Mouse (Mus musculus): Measurements from ENCODE around the gene Chmp6. TPM values are rescaled to one million over a fixed set of nuclear protein-coding genes. Genes with fewer than 3 reads are reported as not detected.

Chmp6 gene
- total RNA-seq (2015) (15.9 and 16.2 TPM in 2 replicates), total RNA-seq (2017) (33.4 and 34.8 TPM in 2 replicates)

DNA sequence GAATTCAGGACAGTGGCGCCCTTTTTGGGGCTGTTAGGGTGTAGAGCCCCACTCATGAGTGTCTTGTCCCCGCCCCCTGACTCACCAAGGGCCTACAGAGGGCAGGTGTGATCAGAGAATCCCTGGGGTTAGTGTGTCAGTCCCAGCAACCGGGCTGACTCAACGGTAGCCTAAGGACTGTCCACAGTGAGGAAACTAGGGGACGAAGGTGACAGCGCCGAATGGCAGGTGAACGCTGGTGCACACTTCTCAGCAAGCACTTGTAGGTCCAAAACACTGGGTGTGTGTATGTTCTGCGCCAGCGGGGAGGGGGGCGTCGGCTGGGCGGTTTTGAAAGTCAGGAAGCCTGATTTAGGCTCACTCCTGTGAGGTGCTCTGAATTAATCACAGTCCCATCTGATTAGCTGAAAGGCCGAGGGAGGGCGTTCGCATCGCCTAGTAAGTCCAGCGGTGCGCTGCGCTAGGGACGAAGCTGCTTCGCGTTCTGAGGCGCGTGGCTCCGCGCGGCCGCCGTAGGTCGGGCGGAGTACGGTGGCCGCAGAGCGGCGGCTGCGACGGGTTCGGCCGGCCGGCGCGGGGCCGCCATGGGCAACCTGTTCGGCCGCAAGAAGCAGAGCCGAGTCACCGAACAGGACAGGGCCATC lies at the start of gene Chmp6:
Chmp6 (plus strand) TSS at position 151 of the 644 bp plus-strand sequence.
- peak; percentile 76 for ATAC-seq (replicated peaks; ENCODE audit: poor library complexity)

DNA sequence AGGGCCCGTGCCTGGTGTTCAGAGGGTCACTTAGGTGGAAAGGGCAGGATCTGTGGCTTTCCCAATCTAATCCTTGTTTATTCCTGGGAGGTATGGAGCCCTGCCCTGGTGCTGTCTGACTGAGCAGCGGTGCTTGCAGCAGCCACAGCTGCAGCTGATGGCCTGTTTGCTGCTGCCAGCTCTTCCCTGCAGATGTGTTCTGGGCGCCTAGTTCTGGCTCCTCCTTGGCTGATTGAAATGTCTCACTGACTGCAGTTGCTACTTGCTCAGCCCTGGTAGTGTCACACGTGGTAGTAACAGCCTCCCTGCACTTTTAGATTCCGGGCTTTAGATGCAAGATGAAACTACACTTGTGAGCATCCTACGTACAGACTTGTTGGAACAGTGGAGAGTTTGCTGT lies 46.4 kb upstream of the Chmp6 start:
- ATAC-seq (replicated peaks; ENCODE audit: poor library complexity) = no peak

DNA sequence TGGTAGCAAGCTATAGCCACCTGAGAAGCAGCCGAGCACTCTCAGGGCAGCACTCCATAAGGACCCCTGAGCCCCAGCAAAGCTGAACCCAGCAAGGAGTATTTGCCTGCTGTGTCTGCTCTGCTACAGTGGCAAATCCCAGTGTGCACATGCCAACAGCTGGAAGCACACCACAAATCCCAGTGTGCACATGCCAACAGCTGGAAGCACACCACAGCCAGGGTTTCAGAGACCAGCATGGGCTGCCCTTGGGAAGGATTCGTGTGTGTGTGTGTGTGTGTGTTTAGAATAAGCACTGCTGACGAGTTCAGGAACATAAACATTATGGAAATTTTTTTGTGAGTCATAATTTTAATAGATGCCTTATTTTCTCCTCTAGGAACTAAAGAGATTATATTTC lies 45.1 kb upstream of the Chmp6 start:
- no peak for ATAC-seq (replicated peaks; ENCODE audit: poor library complexity)

DNA sequence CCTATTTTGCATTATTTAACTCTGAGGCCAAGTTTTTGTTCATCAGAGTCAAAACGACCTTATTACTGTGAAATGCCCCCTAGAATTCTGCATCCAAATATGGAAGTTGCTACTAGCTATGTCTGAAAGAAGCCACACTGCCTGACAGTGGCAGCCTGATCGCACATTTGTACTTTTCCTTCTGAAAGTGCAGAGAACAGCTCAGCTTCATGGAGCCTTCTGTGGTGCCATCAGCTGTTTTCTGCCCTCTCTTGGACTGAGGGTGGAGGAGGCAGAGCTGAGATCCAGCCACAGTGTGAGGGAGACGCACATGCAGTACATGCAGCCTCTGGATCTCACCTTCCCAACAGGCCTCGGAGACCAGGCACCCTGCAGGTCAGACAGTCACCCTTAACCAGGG lies 44.7 kb upstream of the Chmp6 start:
- ATAC-seq (replicated peaks; ENCODE audit: poor library complexity) = no peak

DNA sequence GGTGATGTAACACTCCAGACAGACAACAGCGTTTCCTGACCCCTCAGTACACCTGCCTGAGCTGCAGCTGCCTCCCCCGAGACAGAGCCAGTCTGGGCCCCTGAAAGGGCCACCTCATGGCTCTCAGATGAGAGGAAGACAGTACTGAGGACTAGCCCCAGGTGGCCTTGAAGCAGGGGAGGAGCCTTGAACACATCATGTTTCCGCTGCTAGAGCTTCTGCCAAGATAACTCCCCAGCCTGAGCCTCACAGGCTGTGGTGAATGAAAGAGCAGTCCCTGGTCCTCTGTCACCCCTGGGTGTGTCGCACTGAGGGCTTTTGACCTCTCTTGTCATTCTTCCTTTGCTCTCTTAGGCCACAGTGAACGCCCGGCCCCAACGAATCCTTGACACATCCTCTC lies 42.1 kb upstream of the Chmp6 start:
- no peak for ATAC-seq (replicated peaks; ENCODE audit: poor library complexity)

DNA sequence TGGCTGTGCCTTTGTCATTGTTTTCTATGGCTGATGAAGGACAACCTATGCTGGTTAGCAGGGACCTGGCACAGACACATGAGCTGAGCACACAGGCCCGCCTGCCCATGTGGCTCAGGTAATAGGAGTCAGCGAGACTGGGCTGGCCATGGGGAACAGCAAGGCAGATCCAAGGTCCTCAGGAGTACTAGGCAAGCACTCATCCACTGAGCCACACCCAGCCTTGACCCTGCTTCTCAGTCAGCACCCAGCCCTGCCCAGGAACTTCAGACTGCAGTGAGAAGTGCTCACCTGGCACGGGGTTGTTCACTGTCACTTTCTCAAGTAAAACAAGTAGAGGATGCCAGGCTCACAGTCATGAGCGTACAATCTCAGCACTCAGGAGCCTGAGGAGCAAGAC lies 39.6 kb upstream of the Chmp6 start:
- ATAC-seq (replicated peaks; ENCODE audit: poor library complexity) = no peak

DNA sequence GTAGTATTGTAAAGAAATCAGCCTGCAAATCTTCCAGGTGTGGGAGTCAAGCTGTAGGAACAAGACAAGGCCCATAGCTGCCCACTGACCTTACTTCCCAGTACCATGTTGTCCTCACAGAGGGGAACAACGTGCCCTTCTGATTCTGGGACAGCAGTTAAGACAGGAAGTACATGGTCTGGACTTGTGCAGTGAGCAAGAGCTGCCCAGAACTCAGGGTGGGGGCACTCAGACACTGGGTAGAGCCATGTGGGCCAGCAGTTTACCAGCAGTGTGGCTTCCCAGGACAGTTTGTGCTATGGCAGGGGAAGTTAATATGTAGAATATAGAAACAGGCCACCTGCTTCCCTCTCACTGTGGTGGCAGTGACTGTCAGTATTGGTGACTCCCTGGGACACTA lies 38.4 kb upstream of the Chmp6 start:
- ATAC-seq (replicated peaks; ENCODE audit: poor library complexity) = peak; percentile 32

DNA sequence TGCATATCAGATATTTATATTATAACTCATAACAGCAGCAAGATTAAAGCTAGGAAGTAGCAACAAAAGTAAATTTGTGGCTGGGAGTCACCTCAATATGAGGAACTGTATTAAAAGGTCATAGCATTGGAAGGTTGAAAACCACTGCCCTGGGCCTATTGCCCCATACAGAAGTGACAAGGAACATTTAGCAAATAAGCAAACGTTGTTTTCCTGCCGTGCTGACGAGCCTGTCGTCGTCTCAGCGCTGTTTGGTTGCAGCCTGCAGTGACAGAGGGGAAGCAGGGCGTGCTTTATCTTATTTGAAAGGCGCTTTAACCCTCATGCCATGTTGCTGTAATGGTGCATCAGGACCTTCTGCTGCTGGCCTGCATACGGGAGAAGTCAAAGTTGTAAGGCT lies 37.6 kb upstream of the Chmp6 start:
- peak; percentile 74 for ATAC-seq (replicated peaks; ENCODE audit: poor library complexity)

DNA sequence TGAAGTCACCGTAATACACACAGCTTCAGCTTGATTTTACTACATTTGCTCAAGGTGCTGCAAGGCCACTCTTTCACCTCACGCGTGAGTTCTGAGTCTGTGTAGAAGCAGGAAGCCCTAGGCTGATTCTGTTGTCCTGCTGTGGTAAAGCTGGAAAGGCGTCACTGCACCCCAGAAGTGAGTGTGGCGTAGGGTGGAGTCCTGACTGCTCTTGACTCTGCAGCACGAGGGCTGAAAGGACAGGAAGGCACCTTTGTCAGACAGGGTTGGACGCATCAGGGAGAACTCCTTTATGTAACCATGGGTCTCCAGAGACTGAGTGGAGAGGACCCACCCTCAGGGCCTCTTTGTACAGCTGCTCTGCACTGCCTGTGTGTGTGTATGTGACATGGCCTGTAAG lies 36.1 kb upstream of the Chmp6 start:
- no peak for ATAC-seq (replicated peaks; ENCODE audit: poor library complexity)

DNA sequence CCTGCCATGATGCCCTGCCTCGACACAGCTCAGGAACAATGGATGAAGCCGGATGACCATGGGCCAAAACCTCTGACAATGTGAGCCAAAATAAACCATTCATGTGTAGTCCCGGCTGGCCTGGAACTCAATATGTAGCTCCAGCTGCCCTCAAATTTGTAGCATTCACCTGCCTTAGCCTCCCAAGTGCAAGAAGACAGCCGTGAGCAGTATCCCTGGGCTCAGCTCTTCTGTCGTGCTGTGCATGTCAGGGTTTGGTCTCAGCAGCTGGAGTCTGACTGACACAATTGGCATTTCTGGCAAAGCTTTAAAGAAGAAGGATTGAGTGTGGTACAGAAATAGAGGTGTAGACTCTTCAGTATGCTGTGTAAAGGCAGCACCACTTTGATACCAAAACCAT lies 33.7 kb upstream of the Chmp6 start:
- no peak for ATAC-seq (replicated peaks; ENCODE audit: poor library complexity)

DNA sequence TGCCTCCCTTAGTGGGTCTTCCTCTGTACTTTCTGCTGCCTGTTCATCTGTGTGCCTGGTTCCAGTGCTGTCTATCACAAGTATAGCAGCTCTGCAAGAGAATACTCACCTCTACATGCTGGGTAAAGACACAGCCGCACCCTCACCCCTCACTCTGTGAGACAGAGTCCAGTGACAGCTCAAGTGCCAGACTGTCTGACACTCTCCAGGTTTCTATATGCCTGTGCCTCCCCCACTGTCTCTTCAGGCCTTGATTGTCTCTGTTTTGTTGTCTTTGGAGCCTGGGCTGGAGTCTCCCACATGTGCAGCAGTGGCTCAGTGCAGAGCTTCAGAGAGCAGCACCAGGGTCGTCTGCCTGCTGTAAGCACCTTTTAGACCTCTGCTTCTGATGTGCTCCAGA lies 29.6 kb upstream of the Chmp6 start:
- ATAC-seq (replicated peaks; ENCODE audit: poor library complexity) = no peak

DNA sequence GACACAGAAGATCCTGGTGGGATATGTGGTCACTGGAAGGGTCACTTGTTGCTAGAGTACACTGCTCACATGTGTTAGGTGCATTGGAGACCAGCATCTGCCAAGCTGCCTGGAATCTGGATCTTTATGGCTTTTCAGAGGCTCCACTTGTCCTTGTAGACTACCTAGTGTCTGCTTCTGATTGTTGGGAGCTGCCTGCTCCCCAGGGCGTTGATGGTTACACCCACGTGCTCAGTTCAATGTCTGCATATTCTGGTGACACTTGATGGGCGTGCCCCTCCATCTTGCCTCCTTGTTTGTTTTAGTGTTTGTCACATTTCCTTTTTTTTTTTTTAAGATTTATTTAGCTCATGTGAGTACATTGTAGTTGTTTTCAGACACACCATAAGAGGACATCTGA lies 23.3 kb upstream of the Chmp6 start:
- ATAC-seq (replicated peaks; ENCODE audit: poor library complexity) = no peak

DNA sequence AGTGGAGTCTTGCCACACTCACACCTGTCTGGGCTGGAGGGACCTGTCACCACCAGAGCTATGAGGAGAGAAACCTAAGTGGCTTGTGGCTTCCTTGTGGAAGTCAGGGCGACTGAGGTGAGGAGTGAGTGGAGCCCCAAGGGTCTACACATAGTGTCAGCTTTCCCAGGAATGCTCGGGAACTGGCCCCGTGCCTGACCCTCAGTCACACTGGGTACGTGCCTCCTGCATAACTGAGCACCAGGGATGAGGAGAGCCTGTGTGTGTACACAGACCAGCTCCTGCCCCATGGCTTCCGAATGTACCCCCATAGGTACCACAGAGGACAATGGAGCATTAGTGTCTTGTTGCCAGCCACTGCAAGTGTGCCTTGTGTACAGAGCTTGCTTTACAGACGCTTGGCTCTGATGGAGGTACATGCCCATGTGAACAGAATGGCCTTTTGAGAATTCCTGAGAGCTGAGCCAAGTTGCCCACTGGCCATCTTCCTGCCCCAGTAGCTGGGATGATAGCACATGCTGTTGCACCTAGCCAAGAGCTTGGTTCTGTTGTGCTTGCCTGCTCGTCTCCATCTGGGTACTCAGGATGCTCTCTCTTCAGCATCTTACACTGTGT lies 21.5 kb upstream of the Chmp6 start:
- ATAC-seq (replicated peaks; ENCODE audit: poor library complexity) = no peak

DNA sequence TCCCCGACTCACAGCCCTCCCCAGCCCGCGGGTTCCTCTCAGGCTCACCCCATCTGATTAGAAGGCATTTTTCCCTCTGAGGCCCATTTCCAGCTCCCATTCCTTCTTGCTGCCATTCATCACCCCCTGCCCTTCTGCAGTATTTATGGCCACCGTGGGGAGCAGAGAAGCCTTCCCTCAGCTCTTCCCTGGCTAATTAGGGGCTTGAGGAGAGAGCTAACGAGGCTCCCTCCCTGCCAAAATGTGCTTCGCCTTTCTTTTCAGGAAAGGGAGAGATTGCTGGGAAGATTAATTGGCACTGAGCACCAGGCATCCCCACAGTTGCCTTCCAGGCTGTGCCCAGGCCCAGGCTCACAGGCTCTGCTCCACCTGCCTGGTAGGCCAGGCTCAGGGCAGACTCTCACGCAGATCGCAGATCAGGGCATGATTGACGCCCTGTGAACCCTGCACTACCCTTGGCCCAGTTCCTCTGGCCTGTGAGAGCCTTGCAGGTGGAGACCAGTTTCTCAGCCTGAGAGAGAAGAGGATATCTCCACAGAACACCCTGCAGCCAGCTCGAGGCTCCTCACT lies 19.5 kb upstream of the Chmp6 start:
- ATAC-seq (replicated peaks; ENCODE audit: poor library complexity) = no peak

DNA sequence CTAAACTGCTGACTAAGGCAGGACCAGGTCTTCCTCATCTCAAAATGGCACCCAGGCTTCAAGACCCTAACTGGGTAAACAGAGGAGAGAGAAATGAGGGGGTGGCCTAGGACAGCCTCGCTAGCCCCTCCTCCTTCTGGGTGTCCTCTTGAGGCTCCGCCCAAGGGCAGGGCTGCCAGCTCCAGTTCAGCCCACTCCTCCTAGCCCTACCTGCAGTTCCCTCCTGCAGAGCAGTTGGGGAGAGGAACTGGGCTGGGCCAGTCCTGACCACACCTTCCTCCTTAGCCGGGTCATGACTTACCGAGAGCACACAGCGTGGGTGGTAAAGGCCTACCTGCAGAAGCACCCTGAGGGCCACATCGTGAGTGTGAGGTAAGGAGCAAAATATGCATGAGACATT lies 18.6 kb upstream of the Chmp6 start:
- ATAC-seq (replicated peaks; ENCODE audit: poor library complexity) = peak; percentile 80

DNA sequence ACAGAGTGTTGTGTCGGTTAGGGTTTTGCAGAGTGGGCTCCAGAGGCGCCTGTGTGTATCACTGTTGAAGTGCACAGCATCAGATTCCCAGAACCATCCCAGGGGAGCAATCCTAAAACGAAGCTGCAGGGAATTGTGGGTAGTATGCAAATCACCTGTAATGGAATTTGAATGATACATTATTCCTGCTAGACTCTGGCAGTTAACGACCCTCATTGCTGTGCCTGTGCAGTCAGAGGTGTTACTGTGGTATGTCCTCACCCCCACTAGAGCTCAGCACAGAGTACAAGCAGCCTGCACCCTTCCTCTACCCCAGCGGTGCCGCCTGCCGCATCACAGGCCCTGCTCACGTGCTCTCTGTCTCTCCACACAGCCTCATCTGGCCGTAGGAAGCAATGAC lies 16.2 kb upstream of the Chmp6 start:
- ATAC-seq (replicated peaks; ENCODE audit: poor library complexity) = no peak

DNA sequence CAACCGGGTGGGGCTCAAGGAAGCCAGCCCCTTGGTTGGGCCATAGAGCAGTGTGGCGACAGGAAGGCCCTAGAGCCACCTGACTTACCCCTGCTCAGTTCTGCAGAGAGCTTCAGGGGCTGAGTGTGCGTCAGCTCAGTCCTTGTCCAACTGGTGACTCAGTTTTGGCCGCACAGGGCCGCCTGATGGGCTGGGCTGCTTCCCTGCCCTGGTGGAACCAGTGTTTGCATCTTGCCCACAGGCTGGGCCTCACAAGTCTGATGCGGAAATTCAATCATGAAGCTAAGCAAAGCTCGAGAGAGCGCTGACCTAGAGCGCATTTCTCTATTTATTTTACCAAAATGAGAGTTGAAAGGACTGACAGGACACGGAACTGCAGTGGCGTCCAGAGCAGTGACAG lies 14.3 kb upstream of the Chmp6 start:
- no peak for ATAC-seq (replicated peaks; ENCODE audit: poor library complexity)

DNA sequence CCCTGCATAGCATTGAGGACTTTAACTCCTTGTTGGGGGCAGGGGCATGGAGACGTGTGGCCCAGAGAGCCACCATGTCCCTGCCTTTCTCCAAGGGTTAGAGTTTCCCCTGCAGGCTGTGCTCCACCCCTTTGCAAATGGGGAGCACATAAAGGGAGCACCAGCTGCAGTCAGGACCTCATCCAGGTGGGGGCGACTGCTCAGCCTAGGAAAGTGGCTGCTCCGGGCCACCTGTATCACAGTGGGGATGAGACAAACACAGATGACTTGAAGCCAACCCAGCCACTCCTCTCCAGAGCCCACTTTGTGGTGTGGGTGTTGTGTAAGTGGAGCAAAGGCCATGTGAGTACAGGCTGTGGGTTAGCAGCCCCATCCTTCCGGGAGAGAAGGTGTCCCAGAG lies 12.1 kb upstream of the Chmp6 start:
- no peak for ATAC-seq (replicated peaks; ENCODE audit: poor library complexity)

DNA sequence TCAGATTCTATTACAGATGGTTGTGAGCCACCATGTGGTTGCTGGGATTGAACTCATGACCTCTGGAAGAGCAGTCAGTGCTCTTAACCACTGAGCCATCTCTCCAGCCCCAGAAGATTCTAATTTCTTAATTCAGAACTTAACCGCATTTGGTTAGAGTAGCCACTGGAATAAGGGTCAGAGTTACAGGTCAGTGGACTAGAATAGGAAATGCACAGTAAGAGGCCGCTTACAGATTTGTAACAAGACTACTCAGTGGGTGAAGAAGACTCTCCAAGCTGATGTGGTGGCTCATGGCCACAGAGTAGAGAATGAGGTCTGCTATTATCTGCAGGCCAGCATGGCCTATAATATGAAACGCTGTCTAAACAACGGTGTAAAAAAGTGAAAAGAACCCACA lies 10.3 kb upstream of the Chmp6 start:
- no peak for ATAC-seq (replicated peaks; ENCODE audit: poor library complexity)

DNA sequence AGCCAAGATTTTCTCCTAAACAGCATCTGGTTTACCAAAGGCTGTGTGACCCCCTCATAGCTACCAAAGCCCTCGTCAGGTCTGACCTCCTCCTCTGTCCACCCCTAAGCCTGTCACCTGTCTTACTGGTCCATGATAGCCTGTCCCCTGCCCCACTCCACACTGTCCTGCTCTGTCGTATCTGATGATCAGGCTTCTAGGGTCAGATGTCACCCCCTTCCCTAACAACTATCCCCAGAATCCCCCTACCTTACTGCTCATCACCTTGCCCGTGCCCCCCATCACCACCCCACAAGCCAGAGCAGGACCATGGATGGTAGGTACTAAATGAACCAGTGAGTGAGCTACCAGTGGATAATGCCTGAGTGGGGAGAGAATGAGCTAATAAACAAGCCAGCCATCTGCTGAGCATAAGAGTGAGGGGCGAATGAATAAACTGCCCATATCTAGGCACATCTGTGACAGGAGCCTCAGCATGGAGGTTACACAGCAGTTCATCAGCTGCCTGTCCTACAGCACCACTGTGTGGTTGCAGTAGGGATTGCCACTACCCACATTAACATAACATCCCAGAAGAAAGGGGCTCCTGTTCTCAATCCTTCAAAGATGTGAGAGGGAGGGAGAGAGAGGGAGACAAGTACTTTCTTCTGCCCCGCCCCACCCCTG lies 8.5 kb upstream of the Chmp6 start:
- ATAC-seq (replicated peaks; ENCODE audit: poor library complexity) = peak; percentile 84

DNA sequence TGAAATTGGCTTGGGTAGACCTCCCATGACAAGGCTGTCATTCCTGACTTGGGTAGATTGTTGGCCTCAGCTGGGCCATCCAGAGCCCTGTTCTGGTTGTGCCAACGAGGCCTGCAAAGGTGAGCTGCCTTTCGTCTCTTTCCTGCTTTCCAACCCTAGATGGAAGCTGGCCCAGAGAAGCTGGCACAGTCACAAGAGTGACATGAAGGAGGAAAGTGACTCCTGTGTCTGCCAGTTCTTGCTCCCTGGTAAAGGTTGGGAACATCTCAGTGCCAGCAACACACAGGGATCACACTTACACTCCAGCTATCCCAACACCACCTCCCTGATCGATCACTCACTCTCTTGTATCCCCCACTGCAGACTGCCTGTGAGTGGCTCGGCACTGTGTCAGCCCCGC lies 7.4 kb upstream of the Chmp6 start:
- no peak for ATAC-seq (replicated peaks; ENCODE audit: poor library complexity)

DNA sequence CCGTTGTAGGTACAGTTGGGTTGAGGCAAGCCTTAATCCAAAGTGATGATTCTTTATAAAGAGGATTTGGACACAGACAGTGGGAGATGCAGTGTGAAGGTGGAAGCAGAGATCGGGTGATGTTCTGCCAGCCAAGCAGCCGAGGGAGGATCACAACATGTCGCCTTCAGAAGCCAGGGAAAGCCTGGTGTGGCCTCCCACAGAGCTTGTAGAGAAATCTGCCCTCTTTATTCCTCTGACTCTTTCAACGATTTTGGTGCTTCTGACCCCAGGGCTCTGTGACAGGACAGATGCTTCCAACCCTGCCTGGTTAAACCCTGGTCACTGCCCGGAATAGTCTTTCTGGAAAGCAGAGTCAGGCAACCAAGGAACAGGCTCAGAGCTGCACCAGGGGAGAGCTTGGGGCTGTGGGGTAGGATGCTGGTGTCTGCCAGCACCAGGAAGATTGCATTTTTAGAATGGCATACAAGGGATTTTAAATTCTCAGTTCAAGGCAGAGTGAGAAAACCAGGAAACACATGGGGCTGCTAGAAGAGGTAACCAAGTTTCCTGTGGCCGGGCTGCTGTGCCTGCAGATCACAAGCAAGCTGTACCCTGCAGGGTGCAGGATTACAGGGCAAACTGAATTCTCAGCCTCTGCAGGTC lies 6.1 kb upstream of the Chmp6 start:
- ATAC-seq (replicated peaks; ENCODE audit: poor library complexity) = no peak
